Mouse (Mus musculus) layer of hippocampus, postnatal 14 days (tissue): ENCODE results near the gene Smoc1. TPM values are rescaled to one million over a fixed set of nuclear protein-coding genes. Genes with fewer than 3 reads are reported as not detected.

Source experiments
- DNase-seq, 2 experiments: peaks; one replicate each; pipeline ENCODE4 v3.0.0; 2021 to 2022; ENCODE audit warnings: low spot score in 2 of 2, mixed read lengths in 1 of 2
- long read RNA-seq, 2 experiments: library from polyadenylated mRNA; stranded (forward); transcript quantifications; one replicate each; pipeline ENCODE4 v2.0.0; 2021
- total RNA-seq, 2 experiments: library from RNA; stranded (reverse); gene quantifications; 2 replicates each; pipeline ENCODE4 v1.2.3; 2021

The Smoc1 gene
- 1 to 10 TPM; 8.3 to 8.7 TPM for total RNA-seq
- long read RNA-seq, experiment 1, partial matches to known transcripts = 2 of 2 reads
- long read RNA-seq, experiment 1, other reads (novel, unspliced or antisense) = 0 of 2 reads
- long read RNA-seq, experiment 2, partial matches to known transcripts = 4 of 4 reads
- long read RNA-seq, experiment 2, other reads (novel, unspliced or antisense) = 0 of 4 reads

GRCm38 (mm10) chr12:81026277-81026994 is at the start of gene Smoc1:
Gene Smoc1 (plus strand): TSS chr12:81026808.
- DNase-seq = peak; percentile 46 to 64

GRCm38 (mm10) chr12:80982326-80982725 is 44.3 kb upstream of the Smoc1 start:
- DNase-seq = peak; percentile 77 to 84

- DNase-seq = no peak
These were observed 42.9 kb upstream of the Smoc1 start for GRCm38 (mm10) chr12:80983695-80984094.

- no peak for DNase-seq
These were observed 40.0 kb upstream of the Smoc1 start for GRCm38 (mm10) chr12:80986628-80987027.

- no peak for DNase-seq
These were observed 38.3 kb upstream of the Smoc1 start for GRCm38 (mm10) chr12:80988286-80988685.

- DNase-seq = no peak
These were observed 35.6 kb upstream of the Smoc1 start for GRCm38 (mm10) chr12:80990901-80991445.

GRCm38 (mm10) chr12:80991806-80992205 is 34.8 kb upstream of the Smoc1 start:
- DNase-seq = no peak

- DNase-seq = no peak
These were observed 34.0 kb upstream of the Smoc1 start for GRCm38 (mm10) chr12:80992540-80993122.

- DNase-seq = no peak
These were observed 32.8 kb upstream of the Smoc1 start for GRCm38 (mm10) chr12:80993773-80994172.

- no peak for DNase-seq
These were observed 31.3 kb upstream of the Smoc1 start for GRCm38 (mm10) chr12:80995326-80995725.

GRCm38 (mm10) chr12:80997652-80998051 is 29.0 kb upstream of the Smoc1 start:
- no peak for DNase-seq

- DNase-seq = no peak
These were observed 27.9 kb upstream of the Smoc1 start for GRCm38 (mm10) chr12:80998528-80999221.

GRCm38 (mm10) chr12:81000924-81001323 is 25.7 kb upstream of the Smoc1 start:
- DNase-seq = no peak

- DNase-seq = peak in 1 of 2 experiments; percentile 54
These were observed 23.6 kb upstream of the Smoc1 start for GRCm38 (mm10) chr12:81002841-81003635.

- no peak for DNase-seq
These were observed 16.8 kb upstream of the Smoc1 start for GRCm38 (mm10) chr12:81009813-81010212.

GRCm38 (mm10) chr12:81011994-81012393 is 14.6 kb upstream of the Smoc1 start:
- no peak for DNase-seq

- DNase-seq = no peak
These were observed 13.1 kb upstream of the Smoc1 start for GRCm38 (mm10) chr12:81013496-81013895.

GRCm38 (mm10) chr12:81017624-81018023 is 9.0 kb upstream of the Smoc1 start:
- DNase-seq = no peak

- no peak for DNase-seq
These were observed 7.9 kb upstream of the Smoc1 start for GRCm38 (mm10) chr12:81018516-81019279.
